Mouse (Mus musculus): ENCODE results near the gene Dnmt3b. TPM values are rescaled to one million over a fixed set of nuclear protein-coding genes. Genes with fewer than 3 reads are reported as not detected.
"Not testable (repeated sequence)": the region's sequence is repeated elsewhere in the genome, so short reads cannot be mapped to it uniquely, and the experiment has no call there.

Dnmt3b gene
- total and polyA plus RNA-seq, 3 experiments: 11.6 to 17.5 TPM; not detected in 1

GRCm38 (mm10) chr2:153651681-153652080 lies 2.4 kb downstream of the Dnmt3b start:
- Histone ChIP-seq H3K27me3 (ENCODE audit: control insufficient read depth in 1 of 2, insufficient read depth in 2 of 2, low read length in 2 of 2) (peaks cover 1 to 8% of the 10 kb centered on the region in 2 experiments; a peak in 2 of 4 replicates), H3K4me3 (ENCODE audit: control insufficient read depth in 1 of 2, insufficient read depth in 1 of 2, low read depth in 2 of 2, low read length in 2 of 2) (no peak overlapping the region)
- DNase-seq (ENCODE audit: low read depth, low spot score): no peak

GRCm38 (mm10) chr2:153657659-153658058 lies 8.4 kb downstream of the Dnmt3b start:
- H3K9ac ChIP-seq (ENCODE audit: control insufficient read depth, low read depth, low read length, poor library complexity, severe bottlenecking); H3K9me3 ChIP-seq (replicated peaks; ENCODE audit: insufficient read depth, low read length); DNase-seq (ENCODE audit: low read depth, low spot score); H3K79me2 ChIP-seq (ENCODE audit: control insufficient read depth, insufficient read depth, low read length, poor library complexity); H3K4me3 ChIP-seq (ENCODE audit: control insufficient read depth in 1 of 2, insufficient read depth in 1 of 2, low read depth in 2 of 2, low read length in 2 of 2); H3K27me3 ChIP-seq (ENCODE audit: control insufficient read depth in 1 of 2, insufficient read depth in 2 of 2, low read length in 2 of 2); H3K36me3 ChIP-seq (ENCODE audit: control insufficient read depth in 1 of 2, insufficient read depth in 2 of 2, low read length in 2 of 2); H3K4me1 ChIP-seq (ENCODE audit: control insufficient read depth in 1 of 2, insufficient read depth in 2 of 2, low read length in 2 of 2); H3K27ac ChIP-seq (ENCODE audit: control insufficient read depth, low read depth, low read length): not testable (repeated sequence)

More at GRCm38 (mm10) chr2:153651681-153652080, 2.4 kb downstream of the Dnmt3b start:
- H3K36me3 ChIP-seq (ENCODE audit: control insufficient read depth in 1 of 2, insufficient read depth in 2 of 2, low read length in 2 of 2): no peaks in the 10 kb centered on the region
- H3K27ac ChIP-seq (ENCODE audit: control insufficient read depth, low read depth, low read length): no peak overlapping the region
- H3K9me3 ChIP-seq (replicated peaks; ENCODE audit: insufficient read depth, low read length): no peaks in the 10 kb centered on the region
- peaks cover 0 to 6% of the 10 kb centered on the region in 2 experiments; a peak in 2 of 4 replicates for H3K4me1 ChIP-seq (ENCODE audit: control insufficient read depth in 1 of 2, insufficient read depth in 2 of 2, low read length in 2 of 2)
- TF ChIP-seq TCF12 (IDR thresholded peaks at IDR 0.05; ENCODE audit: low read depth, low read length) (no peak), CTCF (IDR thresholded peaks at IDR 0.05 in 2 of 3, conservative IDR thresholded peaks at IDR 0.05 in 1 of 3; ENCODE audit: control insufficient read depth in 1 of 3, insufficient read depth in 1 of 3, low read depth in 2 of 3, low read length in 3 of 3, poor library complexity in 1 of 3, severe bottlenecking in 1 of 3) (no peak), E2F4 (IDR thresholded peaks at IDR 0.05; ENCODE audit: borderline replicate concordance, low read depth, low read length) (no peak), ZNF384 (IDR thresholded peaks at IDR 0.05; ENCODE audit: low read depth, low read length) (no peak), SIN3A (IDR thresholded peaks at IDR 0.05; ENCODE audit: low read length) (no peak), NRF1 (IDR thresholded peaks at IDR 0.05; ENCODE audit: insufficient read depth, low read depth, low read length, poor library complexity, severe bottlenecking) (no peak), MAFK (IDR thresholded peaks at IDR 0.05; ENCODE audit: borderline replicate concordance, low read depth, low read length) (no peak), GATA1 (IDR thresholded peaks at IDR 0.05; ENCODE audit: low read depth, low read length) (no peak), BHLHE40 (IDR thresholded peaks at IDR 0.05; ENCODE audit: borderline replicate concordance, low read depth, low read length) (no peak), TBP (IDR thresholded peaks at IDR 0.05; ENCODE audit: low read depth, low read length) (no peak), ETS1 (IDR thresholded peaks at IDR 0.05; ENCODE audit: low read depth, low read length) (no peak), MAZ (IDR thresholded peaks at IDR 0.05; ENCODE audit: low read depth, low read length) (no peak), RCOR1 (IDR thresholded peaks at IDR 0.05; ENCODE audit: low read depth, low read length) (no peak), USF1 (IDR thresholded peaks at IDR 0.05; ENCODE audit: low read depth, low read length) (no peak), CHD1 (IDR thresholded peaks at IDR 0.05; ENCODE audit: low read depth, low read length) (no peak), POLR2A (IDR thresholded peaks at IDR 0.05; ENCODE audit: control insufficient read depth in 1 of 2, insufficient read depth in 1 of 2, low read depth in 1 of 2, low read length in 2 of 2, poor library complexity in 1 of 2) (no peak), MYB (IDR thresholded peaks at IDR 0.05; ENCODE audit: low read depth, low read length) (no peak), RAD21 (IDR thresholded peaks at IDR 0.05; ENCODE audit: low read depth, low read length) (no peak), CHD2 (IDR thresholded peaks at IDR 0.05; ENCODE audit: low read length) (no peak), SMC3 (IDR thresholded peaks at IDR 0.05; ENCODE audit: low read depth, low read length) (no peak)
- no peaks in the 10 kb centered on the region; the same call in 1 of the 2 replicates for H3K79me2 ChIP-seq (ENCODE audit: control insufficient read depth, insufficient read depth, low read length, poor library complexity)
- H3K9ac ChIP-seq (ENCODE audit: control insufficient read depth, low read depth, low read length, poor library complexity, severe bottlenecking): no peak overlapping the region

All from MEL (cell line).